Mouse (Mus musculus) cerebellum, postnatal 4 days (tissue): ENCODE measurements at regions not wholly inside any gene's neighbourhood (a gene's known extent, or its start where the extent isn't known, plus 50 kb on each side); places are given as distances from the start of the nearest gene placed in this dataset.

Source experiments
- DNase-seq, 2 experiments: peaks; one replicate each; pipeline ENCODE4 v3.0.0; 2022; ENCODE audit warnings: low spot score in 2 of 2, mixed read lengths in 1 of 2

DNA sequence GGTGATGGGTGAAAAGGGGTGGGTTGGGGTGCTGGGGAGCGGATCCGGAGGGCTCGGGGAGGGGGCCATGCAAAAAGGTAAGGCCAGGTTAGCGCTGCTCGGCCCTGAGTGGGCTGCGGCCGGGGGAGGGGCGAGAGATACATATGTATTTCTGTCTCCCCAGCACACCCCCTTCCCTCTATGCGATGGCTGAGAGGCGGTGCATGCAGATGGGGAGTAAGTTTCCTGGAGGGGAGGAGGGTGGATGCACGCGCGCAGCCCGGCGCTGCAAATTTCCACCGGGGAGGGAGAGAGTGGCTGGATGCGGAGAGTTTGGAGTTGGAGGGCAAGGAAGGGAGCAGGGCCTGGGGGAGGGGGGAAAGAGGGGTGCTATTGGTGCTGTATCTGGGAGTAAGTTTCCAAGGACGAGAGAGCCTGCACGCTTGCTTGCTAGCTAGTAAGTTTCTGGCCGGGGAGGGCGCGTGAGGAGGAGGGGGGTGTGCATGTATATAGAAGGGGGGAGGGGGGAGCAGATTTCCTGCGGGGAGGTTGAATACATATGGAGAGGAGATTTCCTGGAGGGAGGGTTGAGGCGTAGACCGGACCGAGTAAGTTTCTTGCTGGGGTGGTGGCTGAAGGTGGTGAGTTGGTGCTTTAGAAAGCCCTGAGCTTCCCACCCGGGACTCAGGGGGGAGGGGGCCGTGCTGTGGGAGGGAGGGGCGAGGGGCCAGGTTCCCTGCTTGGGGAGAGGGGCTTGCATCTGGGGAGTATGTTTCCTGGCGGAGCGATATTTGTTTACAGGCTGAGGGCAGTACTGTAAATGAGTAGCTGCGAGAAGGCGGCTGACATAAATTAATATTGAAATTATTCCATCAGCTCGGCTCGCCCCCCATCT, 130.8 kb upstream of the Ubr2 start:
- DNase-seq: peak; percentile 31 to 60

DNA sequence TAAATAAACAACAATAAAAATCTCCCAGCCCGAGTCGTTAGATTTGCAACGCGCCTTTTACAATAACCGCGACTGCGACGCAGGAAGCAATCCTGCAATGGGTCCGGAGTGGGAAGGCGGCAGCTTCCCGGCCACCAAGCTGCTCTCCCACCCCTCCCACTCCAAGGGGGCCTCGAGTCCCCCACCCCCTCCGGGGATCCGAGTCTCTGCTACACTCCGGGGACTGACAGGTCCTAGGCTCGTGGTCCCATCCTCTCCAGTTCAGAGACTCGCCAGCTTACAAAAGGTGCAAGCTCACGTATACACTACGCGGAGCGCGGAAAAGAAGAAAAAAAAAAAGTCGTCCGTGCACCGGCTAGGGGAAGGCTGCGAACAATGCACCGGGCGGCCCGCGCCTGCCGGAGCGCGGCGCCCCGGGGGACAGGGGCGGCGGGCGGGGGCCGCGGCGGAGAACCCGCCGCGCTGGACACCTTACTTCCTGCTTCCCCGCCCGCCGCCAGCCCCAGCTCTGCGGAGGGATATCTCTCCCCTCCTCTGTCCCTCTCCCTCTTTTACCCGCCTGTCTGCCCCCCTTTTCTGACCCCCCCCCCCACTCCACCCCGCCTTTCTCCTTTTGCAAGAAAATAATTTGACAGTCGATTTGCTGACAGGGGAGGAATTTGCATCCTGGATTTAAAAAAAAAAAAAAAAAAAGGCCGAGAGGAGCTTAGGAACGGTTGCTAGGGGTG, 130.0 kb upstream of the Ubr2 start:
- DNase-seq: peak in 1 of 2 experiments; percentile 65

DNA sequence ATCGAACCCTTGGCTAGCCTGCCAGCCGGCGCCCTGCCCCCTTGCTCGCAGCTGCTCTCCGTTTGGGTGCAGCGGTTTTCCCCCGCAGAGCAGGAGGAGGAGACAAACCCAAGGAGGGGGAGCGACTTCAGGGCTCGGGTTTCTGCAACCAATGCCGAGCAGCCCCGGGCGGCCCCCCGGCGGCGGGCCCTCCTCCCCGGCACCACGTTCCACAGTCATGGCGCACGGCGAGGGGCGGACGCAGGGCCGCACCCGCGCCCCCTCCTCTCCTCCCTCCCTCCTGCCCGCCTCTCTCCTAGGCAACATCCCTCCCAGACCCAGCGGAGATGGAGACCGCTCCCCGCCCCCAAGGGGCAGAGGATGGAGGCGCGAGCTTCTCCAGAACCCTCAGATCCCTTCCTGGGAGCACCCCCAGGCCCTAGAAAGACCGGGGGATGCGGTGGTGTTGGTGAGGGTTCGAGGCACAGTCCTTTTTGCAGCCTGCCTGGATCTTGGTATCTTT, 129.4 kb upstream of the Ubr2 start:
- peak; percentile 79 to 89 for DNase-seq

DNA sequence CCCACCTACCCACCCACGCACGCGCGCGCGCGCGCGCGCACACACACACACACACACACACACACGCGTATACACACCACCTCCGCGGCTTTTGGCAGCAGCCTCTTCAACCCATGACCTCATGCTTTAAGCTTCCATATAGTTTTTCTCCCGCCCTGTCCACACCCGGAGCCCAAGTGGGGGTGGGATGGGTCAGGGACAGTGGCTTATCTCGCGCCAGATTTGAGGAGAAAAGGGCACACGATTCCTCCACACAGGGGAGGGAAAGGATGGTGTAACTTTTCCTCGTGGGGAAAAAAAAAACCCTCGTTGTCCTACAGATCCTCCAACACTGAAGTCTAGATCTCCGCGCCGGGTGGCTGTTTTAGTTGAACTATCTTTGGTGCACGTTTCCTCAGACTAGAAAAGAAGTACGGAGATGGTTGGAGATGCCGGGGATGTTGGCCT, 128.8 kb upstream of the Ubr2 start:
- DNase-seq: peak in 1 of 2 experiments; percentile 35

DNA sequence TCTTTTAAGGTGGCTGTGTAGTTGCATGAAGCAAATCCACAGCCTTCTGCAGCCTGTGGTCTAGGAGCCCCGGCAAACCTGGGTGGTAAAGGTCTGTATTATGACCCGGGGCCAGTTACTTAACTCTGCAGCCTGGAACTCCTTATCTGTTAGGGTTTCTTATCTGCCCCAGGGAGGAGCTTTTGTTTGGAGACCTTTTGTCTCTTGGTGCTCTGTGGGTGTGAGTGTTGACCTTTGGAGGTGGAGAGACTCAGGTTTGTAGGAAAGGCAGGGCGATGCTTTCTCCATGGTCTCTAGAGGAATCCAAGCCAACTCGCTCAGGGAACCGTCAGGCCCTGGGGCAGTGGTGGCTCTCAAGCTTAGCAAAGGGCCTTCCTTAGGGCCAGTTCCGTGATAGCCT, 127.8 kb upstream of the Ubr2 start:
- no peak for DNase-seq

DNA sequence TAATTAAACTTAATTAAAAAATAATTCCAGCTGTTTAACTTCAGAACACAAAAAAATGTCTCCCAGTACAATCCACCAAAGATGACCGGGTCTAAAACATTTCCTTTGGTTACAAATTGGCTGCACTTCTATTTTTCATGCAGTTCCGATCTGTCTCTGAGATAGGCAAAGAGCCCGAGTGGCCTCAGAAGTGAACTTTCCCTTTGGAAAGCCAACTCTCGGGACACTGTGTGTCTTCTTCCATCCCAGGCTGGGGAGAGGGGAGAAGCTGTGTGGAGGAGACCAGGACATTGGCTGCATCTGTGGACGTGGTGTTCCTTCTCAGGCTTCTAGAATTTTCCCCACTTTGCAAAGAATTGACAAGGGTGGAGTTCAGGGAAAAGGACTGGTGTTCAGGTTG, 125.0 kb upstream of the Ubr2 start:
- DNase-seq: no peak

DNA sequence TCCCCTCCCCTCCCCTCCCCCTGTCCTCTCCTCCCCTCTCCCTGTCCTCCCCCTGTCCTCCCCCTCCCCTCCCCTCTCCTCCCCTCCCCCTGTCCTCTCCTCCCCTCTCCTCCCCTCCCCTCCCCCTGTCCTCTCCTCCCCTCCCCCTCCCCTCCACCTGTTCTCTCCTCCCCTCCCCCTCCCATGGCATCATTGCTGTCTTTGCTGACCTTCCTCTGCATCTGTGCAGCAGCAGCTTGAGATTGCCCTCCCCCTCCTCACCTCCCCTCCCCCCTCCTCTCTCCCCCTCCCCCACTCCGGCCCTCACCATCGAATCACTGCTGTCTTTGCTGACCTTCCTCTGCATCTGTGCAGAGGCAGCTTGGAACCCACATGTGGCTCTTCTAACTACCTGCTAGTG, 123.4 kb upstream of the Ubr2 start:
- DNase-seq: no peak

DNA sequence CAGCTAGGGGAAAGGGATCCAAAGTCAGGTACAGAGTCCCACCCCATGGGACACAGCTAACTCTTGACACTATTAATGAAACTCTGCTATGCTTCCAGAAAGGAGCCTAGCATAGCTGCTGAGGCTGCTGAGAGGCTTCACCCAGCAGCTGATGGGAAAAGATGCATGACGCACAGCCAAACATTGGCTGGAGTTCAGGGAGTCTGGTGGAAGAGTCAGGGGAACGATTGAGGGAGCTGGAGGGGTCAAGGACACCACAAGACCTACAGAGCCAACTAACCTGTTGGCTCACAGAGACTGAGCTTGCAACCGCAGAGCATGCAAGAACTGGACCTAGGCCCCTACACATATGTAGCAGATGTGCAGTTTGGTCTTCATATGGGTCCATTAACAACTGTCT, 117.2 kb upstream of the Ubr2 start:
- DNase-seq: no peak

DNA sequence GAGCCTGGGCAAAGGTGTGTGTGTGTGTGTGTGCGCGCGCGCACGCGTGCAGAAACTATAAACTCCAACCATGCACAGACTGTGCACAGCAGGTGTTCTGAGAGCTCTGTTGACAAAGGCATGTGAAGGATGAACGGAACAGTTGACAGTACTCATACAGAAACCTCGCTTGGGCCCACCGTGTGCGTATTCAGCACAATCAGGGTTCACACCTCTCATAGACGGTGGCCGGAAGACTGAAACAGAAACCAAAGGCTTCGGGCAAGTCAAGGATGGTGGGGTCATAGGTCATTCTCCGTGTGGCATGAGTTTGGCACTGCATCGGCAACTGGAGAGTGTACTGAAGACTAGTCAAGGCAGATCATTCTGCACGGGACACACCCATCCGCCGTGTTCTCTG, 113.2 kb upstream of the Ubr2 start:
- DNase-seq: no peak

DNA sequence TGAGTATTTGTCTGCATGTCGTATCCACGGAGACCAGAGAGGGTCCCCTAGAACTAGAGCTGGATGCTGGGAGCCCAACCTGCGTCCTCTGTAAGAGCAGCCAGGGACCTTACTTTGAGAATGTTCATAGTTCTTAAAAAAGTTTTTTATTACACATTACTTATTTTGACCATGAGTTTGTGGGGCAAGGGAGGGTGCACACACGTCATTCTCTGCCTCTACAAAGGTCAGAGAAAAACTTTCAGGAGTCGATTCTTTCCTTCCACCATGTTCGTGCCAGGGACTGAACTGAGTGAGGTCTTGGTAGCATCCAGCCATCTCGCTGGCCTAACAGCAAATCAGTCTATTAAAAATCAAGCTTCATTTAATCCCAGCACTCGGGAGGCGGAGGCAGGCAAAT, 111.9 kb upstream of the Ubr2 start:
- DNase-seq: no peak

DNA sequence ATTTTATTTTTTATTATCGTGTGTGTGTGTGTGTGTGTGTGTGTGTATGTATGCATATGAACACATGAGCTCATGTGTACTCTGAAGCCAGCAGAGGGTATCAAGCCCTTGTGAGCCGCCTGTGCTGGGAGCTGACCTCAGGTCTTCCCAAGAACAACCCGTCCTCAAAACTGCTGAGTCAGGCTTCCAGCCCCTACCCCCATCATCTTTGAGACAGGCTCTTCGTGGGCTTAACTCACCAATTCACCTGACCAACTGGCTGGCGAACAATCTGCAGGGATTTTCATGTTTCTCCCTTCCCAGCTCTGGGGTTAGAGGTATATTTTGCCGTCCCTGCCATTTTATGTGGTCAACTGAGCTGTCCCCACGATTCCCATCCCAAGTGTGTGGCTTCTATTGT, 107.7 kb upstream of the Ubr2 start:
- no peak for DNase-seq

DNA sequence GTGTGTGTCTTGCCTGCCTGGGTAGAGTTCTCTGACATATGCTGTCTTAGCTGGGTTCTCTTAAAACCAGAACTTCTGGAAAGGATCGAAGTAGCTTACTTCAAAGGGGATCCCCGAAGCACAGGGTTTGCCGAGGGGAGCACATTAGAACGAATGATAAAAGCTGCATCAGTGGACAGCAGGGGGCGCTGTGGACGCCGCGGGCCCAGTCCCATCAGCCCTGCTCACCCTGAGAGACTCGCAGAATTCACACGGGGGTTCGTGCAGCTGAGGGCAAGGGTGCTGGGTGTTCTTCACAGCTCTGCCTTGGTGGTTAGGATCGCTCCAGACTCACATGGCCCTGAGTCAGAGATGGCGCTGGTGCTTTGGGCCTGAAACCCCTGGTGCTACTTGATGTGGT, 105.4 kb upstream of the Ubr2 start:
- DNase-seq: peak in 1 of 2 experiments; percentile 8

DNA sequence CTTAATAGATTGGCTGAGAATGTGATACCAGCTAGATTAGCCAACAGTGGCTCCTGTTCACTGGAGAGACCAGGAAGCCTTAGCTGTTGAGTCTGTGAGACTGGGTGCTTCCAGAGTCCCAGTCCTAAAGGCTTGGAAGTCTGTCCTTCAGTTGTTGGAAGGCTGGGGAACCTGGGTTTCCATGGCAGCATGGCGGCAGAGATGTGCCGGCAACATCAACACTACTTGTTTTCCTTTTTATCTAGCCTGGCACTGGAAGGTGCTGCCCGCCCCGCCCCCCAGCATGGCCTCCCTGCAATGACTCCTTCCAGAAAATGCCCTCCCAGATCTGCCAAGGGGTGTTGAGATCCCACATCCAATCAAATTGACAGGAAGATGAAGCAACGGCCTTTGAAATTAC, 104.8 kb upstream of the Ubr2 start:
- no peak for DNase-seq

DNA sequence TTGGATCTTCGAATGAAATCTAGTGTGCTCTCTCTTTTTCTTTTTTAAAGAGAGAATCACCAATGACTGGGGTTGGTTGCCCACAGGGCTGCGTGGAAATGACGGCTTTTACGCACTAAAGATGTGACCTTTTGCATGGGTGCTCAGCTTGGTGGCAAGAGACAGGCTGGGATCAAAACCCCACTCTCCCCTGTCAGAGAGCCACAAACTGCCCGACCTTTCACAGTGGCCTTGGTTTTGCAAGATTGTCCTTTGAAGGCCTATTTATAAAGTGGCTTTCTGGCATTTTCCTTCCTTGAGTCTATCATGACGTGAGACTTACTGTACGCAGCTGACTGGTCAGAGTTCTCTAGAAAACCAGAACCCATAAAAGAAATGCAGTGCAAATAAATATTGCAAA, 104.4 kb upstream of the Ubr2 start:
- no peak for DNase-seq

DNA sequence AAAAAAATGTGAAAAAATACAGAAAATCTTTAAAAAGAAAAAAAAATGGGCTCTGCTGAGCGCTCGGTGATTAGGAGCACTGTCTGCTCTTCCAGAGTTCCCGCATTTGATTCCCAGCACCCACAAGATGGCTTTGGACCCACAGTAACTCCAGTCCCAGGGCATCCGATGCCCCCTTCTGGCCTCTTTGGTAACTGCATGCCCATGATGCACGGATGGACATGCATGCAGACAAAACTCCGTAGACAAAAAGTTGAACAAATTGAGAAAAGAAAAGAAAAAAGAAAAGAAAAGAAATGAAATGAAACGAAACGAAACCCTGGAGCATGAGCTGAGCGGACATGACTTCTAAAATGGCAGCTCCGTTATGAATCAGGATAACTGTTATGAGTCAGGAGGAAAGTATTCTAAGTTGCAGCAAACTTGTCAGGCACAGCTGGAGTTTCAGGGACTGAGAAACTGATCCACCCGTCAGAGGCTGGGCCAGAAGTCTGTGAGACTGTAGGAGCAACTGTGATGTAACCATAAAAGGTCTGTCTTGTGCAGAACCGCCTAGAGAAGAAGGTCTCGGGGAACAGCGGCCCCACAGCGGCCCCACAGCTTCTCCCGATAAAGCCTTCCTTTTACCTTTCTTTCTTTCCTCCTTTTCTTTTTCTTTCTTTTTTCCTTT, 102.3 kb upstream of the Ubr2 start:
- DNase-seq: no peak

DNA sequence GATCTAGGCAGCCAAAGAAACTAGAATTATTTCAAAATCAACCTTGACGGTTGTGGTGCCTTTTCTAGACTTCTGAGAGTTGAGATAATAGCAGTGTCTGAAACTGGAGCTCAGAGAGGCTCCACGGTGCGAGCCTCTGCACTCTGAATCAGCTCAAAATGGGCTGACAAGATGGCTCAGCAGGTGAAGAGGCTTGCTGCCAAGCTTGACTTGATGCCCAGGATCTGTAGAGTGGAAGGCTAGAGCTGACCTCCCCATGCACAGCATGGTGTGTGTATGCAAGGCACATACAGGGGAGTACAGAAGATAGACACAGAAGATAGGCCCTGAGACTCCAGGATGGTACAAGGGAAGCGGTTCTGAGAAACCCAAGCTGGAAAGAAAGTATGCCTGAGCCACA, 100.5 kb upstream of the Ubr2 start:
- no peak for DNase-seq

DNA sequence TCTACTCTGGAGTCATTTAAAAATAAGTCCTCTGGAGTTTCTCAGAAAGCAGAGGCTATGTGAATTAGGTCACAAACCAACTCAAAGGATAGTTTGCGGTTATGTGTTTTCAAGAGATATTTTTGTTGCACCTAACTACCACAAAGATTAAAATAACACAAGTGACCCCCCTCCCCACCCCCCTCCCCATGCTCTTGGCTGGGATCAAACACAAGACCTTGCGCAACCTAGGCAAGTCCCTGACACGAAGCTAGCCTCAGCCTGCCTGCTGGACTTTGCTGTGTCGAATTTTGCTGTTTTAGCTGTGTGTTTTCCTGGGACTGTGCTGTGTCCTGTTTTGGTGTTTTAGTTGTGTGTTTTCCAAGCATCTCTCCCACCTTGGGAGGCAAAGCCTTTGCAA, 94.0 kb upstream of the Ubr2 start:
- DNase-seq: no peak

DNA sequence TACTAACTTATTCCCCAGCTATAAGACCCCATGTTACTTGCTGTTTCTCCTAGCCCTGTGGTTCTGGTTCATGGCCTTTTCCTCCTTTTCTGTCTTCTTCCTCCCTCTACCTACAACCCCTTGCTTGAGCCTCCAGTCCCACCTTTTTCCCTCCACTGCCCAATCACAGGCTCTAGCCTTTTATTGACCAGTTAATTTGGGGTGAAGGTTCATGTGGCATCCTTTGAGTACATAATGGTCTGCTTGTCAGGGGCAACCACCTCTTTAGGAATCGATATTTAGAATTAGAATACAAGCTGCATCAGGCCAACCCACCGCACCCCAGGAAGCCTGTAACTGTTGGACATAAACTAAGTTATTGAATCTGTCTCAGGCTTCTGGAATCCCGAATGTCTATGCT, 84.8 kb upstream of the Ubr2 start:
- no peak for DNase-seq

DNA sequence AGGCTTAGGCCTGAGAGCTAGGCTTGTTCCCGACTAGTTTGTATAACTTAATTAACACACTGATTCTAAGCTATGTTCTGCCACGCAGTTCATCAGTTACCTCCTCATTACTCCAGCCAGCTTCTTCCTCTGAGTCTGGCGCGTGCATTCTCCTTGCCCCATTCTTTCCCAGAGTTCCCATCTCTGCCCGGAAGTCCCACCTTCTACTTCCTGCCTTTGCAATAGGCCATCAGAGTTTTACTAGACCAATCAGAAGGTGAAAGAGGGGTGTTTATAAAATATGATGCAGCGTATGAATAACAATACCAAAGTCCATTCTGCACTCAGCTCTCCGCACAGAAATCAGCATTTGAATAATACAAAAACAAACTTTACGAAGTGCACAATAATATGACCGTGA, 81.7 kb upstream of the Ubr2 start:
- DNase-seq: no peak

DNA sequence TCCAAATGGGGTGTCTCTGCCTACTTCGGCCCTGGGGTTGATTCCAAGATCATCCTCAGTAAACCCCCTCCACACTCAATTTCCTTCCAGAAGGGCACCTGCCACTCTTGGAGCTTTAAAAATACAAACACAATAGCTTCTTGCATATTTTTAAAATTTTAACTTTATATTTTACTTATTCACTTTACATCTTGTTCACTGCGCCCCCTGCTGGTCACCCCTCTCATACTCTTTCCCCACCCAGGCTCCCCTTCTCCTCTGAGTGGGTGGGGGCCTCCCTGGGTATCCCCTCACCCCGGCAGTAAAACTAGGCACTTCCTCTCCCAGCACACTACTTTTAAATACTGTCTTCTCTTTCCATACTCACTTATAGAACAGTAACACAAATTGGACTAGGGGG, 79.4 kb upstream of the Ubr2 start:
- no peak for DNase-seq

DNA sequence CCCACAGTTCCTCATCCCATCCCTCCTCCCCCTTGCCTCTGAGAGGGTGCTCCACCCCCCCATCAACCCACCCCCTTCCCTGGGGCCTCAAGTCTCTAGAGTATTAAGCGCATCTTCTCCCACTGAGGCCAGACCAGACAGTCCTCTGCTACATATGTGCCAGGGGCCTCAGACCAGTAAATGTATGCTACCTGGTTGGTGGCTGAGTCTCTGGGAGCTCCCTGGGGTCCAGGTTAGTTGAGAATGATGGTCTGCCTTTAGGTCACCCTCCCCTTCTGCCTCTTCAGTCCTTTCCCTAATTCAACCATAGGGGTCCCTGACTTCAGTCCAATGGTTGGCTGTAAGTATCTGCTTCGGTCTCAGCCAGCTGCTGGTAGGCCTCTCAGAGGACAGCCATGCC, 58.9 kb upstream of the Ubr2 start:
- no peak for DNase-seq

DNA sequence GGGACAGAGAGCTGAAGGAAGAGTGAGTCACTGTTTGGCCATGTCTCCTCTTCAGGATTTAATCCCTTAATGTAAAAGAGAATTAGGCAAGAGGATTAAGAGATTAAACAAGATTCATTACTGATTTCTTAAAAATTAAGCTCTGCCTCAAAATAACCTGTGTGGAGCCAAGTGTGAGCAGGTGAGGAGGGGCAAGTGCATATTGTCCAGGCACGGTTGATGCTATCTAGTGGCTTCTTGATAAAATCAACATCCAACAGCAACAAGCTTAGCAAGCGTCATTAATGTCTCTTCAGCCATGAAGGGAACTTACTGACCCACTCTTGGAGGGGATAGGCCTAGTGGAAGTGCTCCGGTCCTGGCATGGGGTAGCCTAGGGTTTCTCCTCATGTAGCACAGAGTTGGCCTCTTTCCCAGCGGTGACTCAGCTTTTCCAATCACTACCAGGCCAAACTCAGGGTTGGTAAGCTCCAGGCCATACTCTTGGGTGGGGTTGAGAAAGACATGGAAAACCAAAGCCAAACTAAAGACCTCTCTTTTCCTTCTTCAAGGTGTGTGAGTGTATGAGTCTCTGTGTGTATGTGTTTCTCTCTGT, 55.0 kb upstream of the Ubr2 start:
- DNase-seq: no peak
